ENCODE assay signal across 8 mouse cellular contexts in genomic region chr6:28931636-28932327, GRCm38 (mm10).
A peak's percentile ranks its signal among the peaks of the same experiment; 100 is the strongest.
DNase-seq lines count a peak whose midpoint lies in the region; ATAC-seq lines count a peak whose summit lies in the region.

No protein-coding gene starts in this region.

- H3K9me3 ChIP-seq in limb, embryonic 12.5 days, result no peaks in the 10 kb centered on the region

- H3K4me3 ChIP-seq in limb, embryonic 12.5 days (replicated peaks), result peak overlapping the region; percentile 26

- ATAC-seq in limb, embryonic 12.5 days (ENCODE audit: insufficient number of reproducible peaks, insufficient read depth, low FRiP score, low TSS enrichment, low read depth), result peak; percentile 64

- H3K4me1 ChIP-seq in limb, embryonic 12.5 days (replicated peaks), result peaks cover 19% of the 10 kb centered on the region

- H3K4me2 ChIP-seq in limb, embryonic 12.5 days, result peak overlapping the region; percentile 61

- peak; percentile 18 for DNase-seq in cerebellum, adult 9-10 months
- no peak for DNase-seq in cerebellum, adult 18-20 months
- DNase-seq in thymus, postnatal 25 days, result peak; percentile 5
- DNase-seq in thymus, postnatal 10 days (ENCODE audit: low spot score in 2 of 2), result no peak
- DNase-seq in yolk sac, embryonic 10.5 days (ENCODE audit: low spot score), result peak; percentile 6
- DNase-seq in spleen, postnatal 10 days (ENCODE audit: low spot score in 2 of 2), result no peak
- DNase-seq in urinary bladder, postnatal 10 days (ENCODE audit: low spot score), result no peak

- H3K9ac ChIP-seq in limb, embryonic 12.5 days (replicated peaks), result 0 out of 2 replicates have a peak overlapping the region, but pooled peaks have one; percentile 27

- peak overlapping the region; percentile 59; the same call in 1 of the 2 replicates for H3K27ac ChIP-seq in limb, embryonic 12.5 days

- no peaks in the 10 kb centered on the region for H3K36me3 ChIP-seq in limb, embryonic 12.5 days

- H3K27me3 ChIP-seq in limb, embryonic 12.5 days, result no peaks in the 10 kb centered on the region

- under 1% methylated on average over 10 of the region's 13 CpGs for WGBS in limb, embryonic 12.5 days

Comparison
In these comparisons a context has a peak if more than half of its experiments do, and no peak if none do; other contexts are left out.
1. DNase-seq: peak in cerebellum, adult 9-10 months (single experiment), thymus, postnatal 25 days (single experiment) and yolk sac, embryonic 10.5 days (single experiment); none in cerebellum, adult 18-20 months (0 of 2), thymus, postnatal 10 days (0 of 2), spleen, postnatal 10 days (0 of 2) and urinary bladder, postnatal 10 days (single experiment).